Mouse (Mus musculus) heart, embryonic 12.5 days (tissue): Measurements from ENCODE around the gene Nipal1. TPM values are rescaled to one million over a fixed set of nuclear protein-coding genes. Genes with fewer than 3 reads are reported as not detected.

Experiments
- ATAC-seq: fragments of 200-750 bp; cut with Nextera tagmentation; 2 replicates; pipeline ENCODE4 v1.8.0; 2017; ENCODE audit warnings: moderate TSS enrichment, moderate library complexity; ENCODE audit not compliant: insufficient number of reproducible peaks, low FRiP score
- H3K27ac ChIP-seq: fragments of 300-500 bp; sonication (generic); 2 replicates; pipeline ENCODE4 v1.5.1; 2016; ENCODE audit warnings: mild to moderate bottlenecking, moderate library complexity; ENCODE audit not compliant: poor library complexity, severe bottlenecking
- H3K27me3 ChIP-seq: fragments of 300-500 bp; sonication (generic); replicated peaks from 2 replicates; pipeline ENCODE4 v1.6.1; 2016; ENCODE audit warnings: mild to moderate bottlenecking, moderate library complexity
- H3K36me3 ChIP-seq: fragments of 300-500 bp; sonication (generic); 2 replicates; pipeline ENCODE4 v1.6.1; 2016; ENCODE audit warnings: mild to moderate bottlenecking, moderate library complexity
- H3K4me1 ChIP-seq: fragments of 300-500 bp; sonication (generic); replicated peaks from 2 replicates; pipeline ENCODE4 v1.6.1; 2016; ENCODE audit warnings: mild to moderate bottlenecking
- H3K4me2 ChIP-seq: fragments of 300-500 bp; sonication (generic); 2 replicates; pipeline ENCODE4 v1.6.1; 2016; ENCODE audit warnings: mild to moderate bottlenecking, moderate library complexity
- H3K4me3 ChIP-seq: fragments of 300-500 bp; sonication (generic); 2 replicates; pipeline ENCODE4 v1.5.1; 2016; ENCODE audit warnings: mild to moderate bottlenecking
- H3K9ac ChIP-seq: fragments of 300-500 bp; sonication (generic); 2 replicates; pipeline ENCODE4 v1.6.1; 2016; ENCODE audit warnings: mild to moderate bottlenecking, moderate library complexity
- H3K9me3 ChIP-seq: fragments of 300-500 bp; sonication (generic); replicated peaks from 2 replicates; pipeline ENCODE4 v1.6.1; 2016; ENCODE audit warnings: mild to moderate bottlenecking, moderate library complexity
- whole genome bisulfite sequencing: fragments of 180-500 bp; shearing (Covaris S2); methylation state at CpG from one replicate; pipeline ENCODE4 v1.1.7; 2016; 5-methylcytosine and 5-hydroxymethylcytosine counted together
- polyA plus RNA-seq: library from polyadenylated mRNA; unstranded; fragments of >200 nt; fragmentation: Nextera tagmentation; extraction: Ambion mirVana; gene quantifications from 2 replicates; pipeline ENCODE4 v1.2.1, GENCODE M21; 2016

Gene Nipal1
- polyA plus RNA-seq, 1 experiment from 2014 or later: not detected

- no peaks in the 10 kb centered on the region for H3K9me3 ChIP-seq
- H3K4me2 ChIP-seq: no peak overlapping the region
- no peak overlapping the region for H3K27ac ChIP-seq
- WGBS: 77% methylated on average over 7 of the region's 7 CpGs
- H3K4me1 ChIP-seq: peaks cover 1% of the 10 kb centered on the region
- H3K4me3 ChIP-seq: no peak overlapping the region
- no peaks in the 10 kb centered on the region for H3K27me3 ChIP-seq
- ATAC-seq: no peak
- no peaks in the 10 kb centered on the region for H3K36me3 ChIP-seq
- H3K9ac ChIP-seq: no peak overlapping the region
These were observed 18.8 kb downstream of the Nipal1 start for GRCm38 (mm10) chr5:72666428-72666827.

- WGBS: 74% methylated on average over 9 of the region's 9 CpGs
- H3K9ac ChIP-seq: no peak overlapping the region
- H3K36me3 ChIP-seq: no peaks in the 10 kb centered on the region
- H3K4me3 ChIP-seq: no peak overlapping the region
- H3K4me2 ChIP-seq: no peak overlapping the region
- no peaks in the 10 kb centered on the region for H3K9me3 ChIP-seq
- no peak overlapping the region for H3K27ac ChIP-seq
- no peaks in the 10 kb centered on the region for H3K4me1 ChIP-seq
- no peaks in the 10 kb centered on the region for H3K27me3 ChIP-seq
- ATAC-seq: no peak
These were observed 20.8 kb downstream of the Nipal1 start for GRCm38 (mm10) chr5:72668351-72668750.

- whole genome bisulfite sequencing: 70% methylated on average over 8 of the region's 8 CpGs
- Histone ChIP-seq H3K4me3 (no peak overlapping the region), H3K9ac (no peak overlapping the region), H3K27me3 (no peaks in the 10 kb centered on the region), H3K4me1 (no peaks in the 10 kb centered on the region), H3K4me2 (no peak overlapping the region), H3K27ac (no peak overlapping the region), H3K9me3 (no peaks in the 10 kb centered on the region), H3K36me3 (no peaks in the 10 kb centered on the region)
- no peak for ATAC-seq
These were observed 23.6 kb downstream of the Nipal1 start for GRCm38 (mm10) chr5:72671017-72671699.

GRCm38 (mm10) chr5:72674994-72675542 lies 27.5 kb downstream of the Nipal1 start:
- H3K27ac ChIP-seq: no peak overlapping the region
- H3K4me3 ChIP-seq: no peak overlapping the region
- no peaks in the 10 kb centered on the region for H3K9me3 ChIP-seq
- no peak overlapping the region for H3K9ac ChIP-seq
- H3K36me3 ChIP-seq: no peaks in the 10 kb centered on the region
- H3K27me3 ChIP-seq: no peaks in the 10 kb centered on the region
- no peak overlapping the region for H3K4me2 ChIP-seq
- ATAC-seq: no peak
- H3K4me1 ChIP-seq: no peaks in the 10 kb centered on the region
- 82% methylated on average over 9 of the region's 9 CpGs for WGBS

- Histone ChIP-seq H3K9ac (no peak overlapping the region), H3K27me3 (no peaks in the 10 kb centered on the region), H3K27ac (no peak overlapping the region), H3K4me2 (no peak overlapping the region), H3K4me1 (no peaks in the 10 kb centered on the region), H3K4me3 (no peak overlapping the region), H3K9me3 (peaks cover 5% of the 10 kb centered on the region), H3K36me3 (no peaks in the 10 kb centered on the region)
- 76% methylated on average over 6 of the region's 6 CpGs for WGBS
- no peak for ATAC-seq
These were observed 33.9 kb downstream of the Nipal1 start for GRCm38 (mm10) chr5:72681451-72681850.

- ATAC-seq: no peak
- H3K4me1 ChIP-seq: 0 out of 2 replicates have a peak, but pooled peaks cover 4% of the 10 kb centered on the region
- H3K4me3 ChIP-seq: no peak overlapping the region
- no peak overlapping the region for H3K27ac ChIP-seq
- peaks cover 7% of the 10 kb centered on the region; the same call in 1 of the 2 replicates for H3K9me3 ChIP-seq
- no peaks in the 10 kb centered on the region for H3K36me3 ChIP-seq
- H3K9ac ChIP-seq: no peak overlapping the region
- no peak overlapping the region for H3K4me2 ChIP-seq
- 86% methylated on average over 7 of the region's 7 CpGs for WGBS
- H3K27me3 ChIP-seq: no peaks in the 10 kb centered on the region
These were observed 42.0 kb downstream of the Nipal1 start for GRCm38 (mm10) chr5:72689556-72689955.

GRCm38 (mm10) chr5:72690516-72690915 lies 42.9 kb downstream of the Nipal1 start:
- WGBS: 89% methylated on average over 5 of the region's 5 CpGs
- no peaks in the 10 kb centered on the region for H3K27me3 ChIP-seq
- peaks cover 7% of the 10 kb centered on the region; the same call in 1 of the 2 replicates for H3K9me3 ChIP-seq
- H3K9ac ChIP-seq: no peak overlapping the region
- H3K36me3 ChIP-seq: no peaks in the 10 kb centered on the region
- H3K4me1 ChIP-seq: 0 out of 2 replicates have a peak, but pooled peaks cover 4% of the 10 kb centered on the region
- no peak overlapping the region for H3K27ac ChIP-seq
- H3K4me3 ChIP-seq: no peak overlapping the region
- no peak for ATAC-seq
- no peak overlapping the region for H3K4me2 ChIP-seq

- Histone ChIP-seq H3K27ac (no peak overlapping the region), H3K9ac (no peak overlapping the region), H3K9me3 (no peaks in the 10 kb centered on the region; the same call in 1 of the 2 replicates), H3K36me3 (no peaks in the 10 kb centered on the region), H3K27me3 (no peaks in the 10 kb centered on the region), H3K4me1 (no peaks in the 10 kb centered on the region), H3K4me3 (no peak overlapping the region), H3K4me2 (no peak overlapping the region)
- no peak for ATAC-seq
- WGBS: 73% methylated on average over 2 of the region's 2 CpGs
These were observed 47.1 kb downstream of the Nipal1 start for GRCm38 (mm10) chr5:72694684-72695083.

- H3K27ac ChIP-seq: no peak overlapping the region
- no peak overlapping the region for H3K4me2 ChIP-seq
- no peak overlapping the region for H3K9ac ChIP-seq
- no peaks in the 10 kb centered on the region for H3K36me3 ChIP-seq
- no peak overlapping the region for H3K4me3 ChIP-seq
- no peaks in the 10 kb centered on the region for H3K4me1 ChIP-seq
- 79% methylated on average over 13 of the region's 13 CpGs for WGBS
- H3K9me3 ChIP-seq: peaks cover 2% of the 10 kb centered on the region; the same call in 1 of the 2 replicates
- no peaks in the 10 kb centered on the region for H3K27me3 ChIP-seq
- no peak for ATAC-seq
These were observed 48.9 kb downstream of the Nipal1 start for GRCm38 (mm10) chr5:72696491-72696890.

GRCm38 (mm10) chr5:72698343-72698742 lies 50.7 kb downstream of the Nipal1 start:
- WGBS: 64% methylated on average over 3 of the region's 3 CpGs
- no peak overlapping the region for H3K4me2 ChIP-seq

GRCm38 (mm10) chr5:72698818-72699499 lies 51.4 kb downstream of the Nipal1 start:
- H3K4me1 ChIP-seq: no peaks in the 10 kb centered on the region
- no peak overlapping the region for H3K27ac ChIP-seq
- H3K36me3 ChIP-seq: no peaks in the 10 kb centered on the region
- 66% methylated on average over 7 of the region's 7 CpGs for WGBS
- H3K27me3 ChIP-seq: no peaks in the 10 kb centered on the region
- no peak overlapping the region for H3K4me2 ChIP-seq
- H3K9me3 ChIP-seq: peaks cover 3% of the 10 kb centered on the region; the same call in 1 of the 2 replicates
- no peak overlapping the region for H3K9ac ChIP-seq
- no peak for ATAC-seq
- H3K4me3 ChIP-seq: no peak overlapping the region

More at GRCm38 (mm10) chr5:72698343-72698742, 50.7 kb downstream of the Nipal1 start:
- Histone ChIP-seq H3K9ac (no peak overlapping the region), H3K4me3 (no peak overlapping the region), H3K4me1 (no peaks in the 10 kb centered on the region), H3K36me3 (no peaks in the 10 kb centered on the region), H3K27ac (no peak overlapping the region), H3K9me3 (peaks cover 3% of the 10 kb centered on the region; the same call in 1 of the 2 replicates), H3K27me3 (no peaks in the 10 kb centered on the region)
- ATAC-seq: no peak
